Mouse (Mus musculus) gastrocnemius, postnatal 4 days (tissue): Measurements from ENCODE around the gene Farp1. TPM values are rescaled to one million over a fixed set of nuclear protein-coding genes. Genes with fewer than 3 reads are reported as not detected.

Source experiments
- DNase-seq, 2 experiments: peaks; one replicate each; pipeline ENCODE4 v3.0.0; 2021 to 2022; ENCODE audit warnings: low spot score in 2 of 2, mixed read lengths in 2 of 2
- total RNA-seq, 2 experiments: library from RNA; stranded (reverse); gene quantifications; 2 replicates each; pipeline ENCODE4 v1.2.3; 2021

Farp1 gene
- total RNA-seq, 2 experiments from 2014 or later = 64.2 to 65.8 TPM

DNA sequence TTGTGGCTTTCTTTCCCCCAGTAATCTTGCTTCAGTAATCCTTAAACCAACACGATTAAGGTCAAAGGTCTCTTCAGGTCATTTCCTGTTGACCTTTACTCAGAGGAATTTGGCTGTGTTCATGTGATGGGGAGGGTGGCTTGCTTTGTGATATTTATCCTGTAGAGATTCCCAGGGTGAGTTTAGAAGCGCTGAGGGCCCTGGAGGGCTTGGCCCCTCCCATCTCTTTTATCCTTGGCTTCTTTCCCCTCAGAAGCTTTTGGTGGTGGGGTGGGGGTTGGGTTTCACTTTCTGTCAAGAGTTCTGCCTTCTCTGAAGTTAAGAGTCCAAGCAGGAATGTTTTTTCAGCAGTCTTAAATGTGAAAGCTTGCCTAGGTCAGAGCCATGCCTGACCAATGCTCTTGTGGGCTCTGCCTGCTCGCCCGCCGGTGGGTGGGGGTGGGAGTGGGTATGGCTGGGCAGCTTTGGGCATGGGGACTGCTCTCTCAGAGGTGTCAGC lies 18.1 kb downstream of the Farp1 start:
- no peak for DNase-seq

DNA sequence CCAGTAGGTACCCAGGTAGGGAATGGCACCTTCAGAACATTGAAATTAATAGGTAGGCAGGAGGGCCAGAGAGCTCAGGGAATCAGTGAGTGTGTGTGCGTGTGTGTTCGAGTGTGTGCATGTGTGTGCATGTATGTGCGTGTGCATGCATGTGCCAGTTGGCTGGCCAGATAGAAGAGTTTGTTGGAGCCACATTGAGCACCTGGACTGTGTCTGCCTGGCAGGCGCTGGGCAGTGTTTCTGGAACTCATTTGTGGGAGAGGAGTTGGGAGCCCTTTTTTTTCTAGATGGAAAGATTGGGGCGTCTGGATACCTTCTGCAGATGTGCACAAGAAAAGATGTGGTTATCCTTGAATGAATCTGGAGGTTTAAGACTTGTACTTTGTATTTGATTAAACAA lies 19.1 kb downstream of the Farp1 start:
- DNase-seq = no peak

DNA sequence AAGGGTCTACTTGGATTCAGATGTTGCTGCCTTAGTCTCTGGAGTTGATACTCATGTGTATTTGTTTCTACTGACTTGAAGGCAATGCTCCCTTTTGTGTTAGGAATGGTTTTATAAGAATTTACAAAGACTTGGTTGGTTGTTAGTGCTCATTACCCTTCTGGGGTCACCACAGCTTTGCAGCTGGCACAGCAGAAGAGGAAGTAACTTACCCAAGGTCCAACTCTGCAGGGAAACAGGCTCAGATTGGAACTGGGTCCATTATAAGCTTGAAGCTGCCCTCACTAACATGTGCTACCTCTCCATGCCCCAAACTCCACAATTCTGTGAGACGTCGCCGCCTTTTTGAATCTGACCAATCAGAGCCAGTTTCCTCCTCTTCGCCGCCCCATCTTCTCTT lies 22.8 kb downstream of the Farp1 start:
- DNase-seq = no peak

DNA sequence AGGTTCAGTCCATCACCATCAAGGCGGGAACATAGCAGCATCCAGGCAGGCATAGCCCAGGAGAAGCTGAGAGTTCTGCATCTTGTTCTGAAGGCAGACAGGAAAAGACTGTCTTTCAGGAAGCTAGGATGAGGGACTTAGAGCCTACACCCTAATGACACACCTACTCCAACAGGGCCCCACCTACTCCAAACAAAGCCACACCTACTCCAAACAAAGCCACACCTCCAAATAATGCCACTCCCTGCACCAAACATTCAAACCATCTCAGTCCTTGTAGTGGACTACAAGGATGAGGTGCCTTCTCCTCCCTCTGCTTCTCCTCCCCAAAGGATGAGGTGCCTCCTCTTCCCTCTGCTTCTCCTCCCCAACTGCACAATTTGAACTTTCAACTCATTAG lies 23.5 kb downstream of the Farp1 start:
- no peak for DNase-seq

DNA sequence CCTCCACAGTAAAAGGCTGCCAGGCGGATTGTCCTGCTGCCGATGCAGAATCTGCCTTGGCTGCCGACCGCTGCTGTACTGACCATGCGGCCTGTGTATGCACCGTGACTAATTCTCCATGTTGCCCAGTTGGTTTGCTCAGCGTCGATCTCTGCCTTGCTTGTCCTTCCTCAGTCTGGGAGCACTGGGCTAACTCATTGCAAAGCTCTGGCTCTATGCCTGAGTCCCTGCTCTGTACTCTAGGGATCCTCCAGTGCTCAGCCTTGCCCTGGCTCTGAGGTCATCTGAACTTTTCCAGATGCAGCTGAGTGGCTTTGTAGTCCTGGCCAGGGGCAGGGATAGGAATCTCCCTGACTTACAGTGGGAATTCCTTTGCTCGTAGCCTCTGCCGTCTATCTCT lies 24.3 kb downstream of the Farp1 start:
- peak; percentile 33 to 77 for DNase-seq

DNA sequence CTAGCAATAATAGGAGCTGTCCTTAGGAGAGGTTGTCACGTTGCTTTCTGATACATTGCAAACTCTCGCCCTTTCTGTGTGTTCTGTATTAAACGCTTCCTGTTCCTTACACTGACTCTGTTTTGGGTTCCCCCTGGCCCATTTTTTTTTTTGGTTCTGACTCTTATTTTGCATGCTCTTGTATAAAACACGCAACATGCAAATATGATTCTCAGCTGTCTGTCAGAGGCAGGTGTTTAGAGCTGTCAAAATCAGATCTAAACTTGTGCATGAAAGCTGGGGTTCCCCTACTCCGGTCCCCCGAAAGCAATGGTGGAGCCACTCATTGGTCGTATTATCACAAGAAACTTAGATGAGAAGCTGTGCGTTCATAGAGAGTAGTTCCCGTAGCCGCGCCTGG lies 25.5 kb downstream of the Farp1 start:
- no peak for DNase-seq

DNA sequence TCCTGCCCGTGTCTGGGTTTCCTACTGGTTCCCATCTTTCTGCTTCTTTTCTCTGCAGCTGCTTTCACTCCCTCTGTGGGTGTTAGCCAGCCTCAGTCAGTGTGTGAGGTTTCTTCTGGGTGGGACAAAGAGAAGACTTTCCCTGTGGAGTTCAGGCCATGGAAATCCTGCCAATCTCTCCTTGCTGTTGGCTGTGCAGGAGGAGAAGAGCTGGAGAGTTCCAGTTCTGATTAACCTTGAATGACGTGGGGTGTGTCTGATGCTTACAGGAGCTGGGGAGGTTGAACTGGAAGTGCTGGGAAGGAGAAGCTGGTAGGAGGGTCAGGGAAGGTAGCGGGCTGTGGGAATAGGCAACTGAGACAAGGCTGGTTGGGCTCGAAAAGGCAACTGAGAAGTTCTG lies 26.7 kb downstream of the Farp1 start:
- peak; percentile 29 to 57 for DNase-seq

DNA sequence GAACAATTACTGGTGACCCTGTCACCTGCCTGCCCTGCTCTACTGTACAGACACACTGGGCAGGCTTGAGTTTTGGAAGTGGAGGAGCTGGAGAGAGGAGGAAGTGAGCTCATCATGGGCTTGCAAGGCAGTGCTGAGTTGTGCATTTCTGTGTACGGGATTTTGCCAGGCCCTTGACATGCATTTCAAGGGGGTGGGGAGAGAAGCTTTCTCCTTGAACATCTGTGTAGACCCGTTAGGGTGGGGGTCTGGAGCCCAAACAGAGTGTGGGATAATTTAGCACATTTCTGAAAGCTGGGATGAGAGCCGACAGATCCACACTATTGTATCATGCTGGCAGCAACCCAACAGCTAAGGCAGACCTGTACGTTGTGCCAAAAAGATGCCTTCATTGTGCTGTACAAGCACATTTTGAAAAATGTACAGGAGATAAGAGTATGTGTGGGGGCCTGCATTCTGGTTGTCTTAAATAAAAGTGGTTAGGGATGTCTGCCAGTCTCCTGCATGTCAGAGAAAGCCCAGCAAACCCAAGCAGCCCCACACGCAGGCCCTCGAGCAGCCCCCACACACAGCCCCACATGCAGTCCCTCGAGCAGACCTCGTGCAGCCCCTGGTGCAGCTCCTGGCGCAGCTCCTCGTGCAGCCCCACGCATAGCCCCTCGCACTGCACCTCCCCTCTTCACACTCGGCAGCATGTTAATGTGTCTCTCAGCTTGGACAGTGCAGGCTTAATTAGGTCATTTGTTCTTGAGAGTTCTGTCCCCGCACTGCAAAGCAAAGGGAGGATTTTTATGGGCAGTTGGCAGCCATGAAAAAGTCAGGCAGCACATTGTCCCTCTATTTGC lies 27.5 kb downstream of the Farp1 start:
- DNase-seq = peak; percentile 28 to 67

DNA sequence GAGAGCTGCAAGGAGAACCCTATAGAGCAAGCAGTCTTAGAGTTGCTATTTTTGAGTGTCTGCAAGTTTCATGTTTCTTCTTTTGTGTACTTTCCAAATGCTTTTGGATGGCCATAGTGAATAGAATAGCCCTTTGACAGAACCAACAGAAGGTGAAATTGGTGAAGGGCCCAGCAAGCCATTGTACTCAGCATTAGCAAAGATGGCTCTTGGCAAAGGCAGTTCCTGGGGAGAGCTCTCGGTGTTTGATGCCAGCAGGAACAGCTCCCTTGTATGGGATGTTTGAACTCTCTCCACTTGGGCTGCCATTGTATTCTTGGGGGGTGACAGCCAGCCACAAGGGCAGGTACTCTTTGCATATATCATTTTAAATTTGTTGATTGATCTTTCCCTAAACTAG lies 29.7 kb downstream of the Farp1 start:
- no peak for DNase-seq

DNA sequence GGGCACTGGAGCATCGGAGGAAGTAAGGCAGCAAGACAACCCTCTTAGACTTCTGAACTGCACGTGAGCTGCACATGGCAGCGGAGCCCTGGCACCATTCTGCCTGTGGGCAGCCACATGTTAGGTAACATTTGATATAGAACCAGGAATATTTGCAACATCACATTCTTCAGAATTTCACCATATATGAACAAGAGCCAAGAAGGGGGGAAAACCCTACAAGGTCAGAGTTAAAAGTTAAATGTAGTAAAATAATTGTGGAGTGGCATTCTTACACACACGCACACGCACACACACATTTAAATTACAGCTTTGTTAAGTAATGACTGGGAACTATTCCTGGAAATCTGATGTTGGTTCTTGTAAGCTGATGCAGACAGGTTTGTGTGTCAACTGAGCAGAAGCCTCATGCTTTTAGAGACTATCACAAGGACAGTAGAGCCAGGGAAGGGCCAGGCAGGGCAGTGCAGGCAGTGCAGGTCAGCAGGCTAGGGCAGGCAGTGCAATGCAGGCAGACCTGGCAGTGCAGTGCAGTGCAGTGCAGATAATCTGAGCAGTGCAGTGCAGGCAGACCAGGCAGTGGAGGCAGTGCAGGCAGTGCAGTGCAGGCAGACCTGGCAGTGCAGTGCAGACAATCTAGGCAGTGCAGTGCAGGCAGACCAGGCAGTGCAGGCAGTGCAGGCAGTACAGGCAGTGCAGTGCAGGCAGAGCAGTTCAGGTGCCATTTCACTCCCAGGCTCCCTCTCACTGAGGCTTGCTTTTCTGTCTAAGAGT lies 38.3 kb downstream of the Farp1 start:
- DNase-seq = no peak

DNA sequence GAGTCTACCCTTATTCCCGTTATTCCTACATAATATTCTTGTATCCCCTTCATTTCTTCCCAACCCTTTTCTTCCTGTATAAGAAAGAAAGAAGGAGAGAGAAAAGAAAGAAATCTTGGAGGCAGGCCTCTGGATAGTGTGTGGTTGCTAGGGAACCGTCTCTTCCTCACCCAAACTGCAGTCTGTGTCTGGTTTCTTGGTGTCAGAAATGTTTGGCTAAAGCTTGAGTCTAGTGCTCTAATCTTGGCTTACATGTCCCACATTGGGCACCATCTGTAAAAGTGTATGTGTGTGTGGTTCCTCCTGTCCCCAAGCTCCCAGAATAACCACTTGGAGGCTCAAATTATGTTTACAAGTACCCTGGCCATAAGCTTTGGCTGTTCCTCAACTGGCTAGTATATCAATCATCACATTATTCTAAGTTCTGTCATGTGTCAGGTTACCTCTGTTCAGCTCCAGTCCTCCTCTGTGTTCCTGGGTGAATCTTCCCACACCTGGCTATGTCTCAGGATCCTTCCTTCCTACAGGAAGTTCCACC lies 39.3 kb downstream of the Farp1 start:
- no peak for DNase-seq

DNA sequence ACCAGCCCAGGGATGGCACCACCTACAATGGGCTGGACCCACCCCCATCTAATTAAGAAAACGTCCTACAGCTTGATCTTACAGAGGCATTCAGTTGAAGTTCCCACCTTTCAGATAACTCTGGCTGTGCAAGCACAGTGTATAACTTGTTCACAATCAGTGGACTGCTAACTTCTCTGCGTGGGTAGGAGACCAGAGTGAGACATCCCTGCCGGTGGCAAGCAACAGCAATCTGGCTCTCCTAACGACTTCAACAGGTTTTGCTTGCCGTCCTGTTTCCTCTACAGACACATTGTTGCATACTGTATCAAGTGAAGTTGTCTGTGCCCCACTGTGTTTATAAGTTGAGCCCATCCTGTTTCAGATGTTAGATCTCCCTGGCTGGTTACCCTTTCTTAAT lies 45.7 kb downstream of the Farp1 start:
- no peak for DNase-seq

DNA sequence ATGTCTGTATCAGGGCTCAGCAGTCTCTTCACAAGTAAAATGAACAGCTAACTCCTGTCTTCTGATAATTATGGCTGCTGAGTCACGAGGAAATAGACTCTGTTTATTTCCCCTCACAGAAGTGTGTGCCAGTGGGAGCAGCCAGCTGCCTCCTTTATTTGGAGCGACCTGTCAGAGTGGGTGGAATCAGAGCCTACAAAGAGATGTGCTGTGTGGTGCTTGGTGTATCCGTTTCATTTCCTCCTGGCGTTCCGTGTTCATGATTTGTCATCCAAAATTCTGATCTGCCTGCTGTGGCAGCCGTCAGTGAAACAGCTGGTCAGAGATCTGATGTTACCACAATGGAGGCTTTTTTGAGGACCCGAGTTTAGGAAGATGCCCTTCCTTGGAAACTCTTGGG lies 47.3 kb downstream of the Farp1 start:
- peak in 1 of 2 experiments; percentile 27 for DNase-seq

DNA sequence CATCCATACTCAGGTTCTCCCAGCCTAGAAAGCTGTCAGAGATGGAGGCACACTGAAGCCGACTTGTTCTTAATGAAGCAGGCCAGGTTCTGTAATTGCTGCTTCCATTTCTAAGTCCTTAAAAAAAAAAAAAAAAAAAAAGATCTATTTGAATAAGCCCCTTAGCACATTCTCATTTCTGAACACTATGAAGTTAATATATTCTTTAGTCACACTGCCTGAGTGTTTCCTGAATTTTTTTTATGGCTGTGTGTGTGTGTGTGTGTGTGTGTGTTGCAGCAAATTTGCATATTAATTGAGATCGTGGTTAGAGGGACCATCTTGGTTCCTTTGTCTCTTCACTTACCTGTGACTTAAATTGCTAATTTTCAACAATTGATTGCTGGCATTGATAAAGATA lies 47.8 kb downstream of the Farp1 start:
- no peak for DNase-seq

DNA sequence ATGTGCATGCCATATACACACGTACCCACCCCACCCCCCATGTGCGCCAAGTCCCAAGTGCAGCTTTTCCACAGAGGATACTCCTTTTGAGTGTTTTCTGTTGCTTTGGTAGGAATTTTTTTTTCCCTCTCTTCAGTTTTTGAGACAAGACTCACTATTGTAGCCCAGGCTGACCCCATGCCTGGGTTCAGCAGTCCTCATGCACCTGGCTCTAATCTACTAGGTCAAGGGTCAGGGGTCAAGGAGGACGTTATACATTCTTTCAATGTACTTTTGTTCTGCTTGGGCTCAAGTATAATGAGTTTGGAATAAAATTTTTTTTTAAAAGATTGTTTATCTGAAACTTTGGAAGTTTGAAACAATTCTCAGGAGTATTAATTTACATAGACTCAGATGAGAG lies 48.4 kb downstream of the Farp1 start:
- no peak for DNase-seq

DNA sequence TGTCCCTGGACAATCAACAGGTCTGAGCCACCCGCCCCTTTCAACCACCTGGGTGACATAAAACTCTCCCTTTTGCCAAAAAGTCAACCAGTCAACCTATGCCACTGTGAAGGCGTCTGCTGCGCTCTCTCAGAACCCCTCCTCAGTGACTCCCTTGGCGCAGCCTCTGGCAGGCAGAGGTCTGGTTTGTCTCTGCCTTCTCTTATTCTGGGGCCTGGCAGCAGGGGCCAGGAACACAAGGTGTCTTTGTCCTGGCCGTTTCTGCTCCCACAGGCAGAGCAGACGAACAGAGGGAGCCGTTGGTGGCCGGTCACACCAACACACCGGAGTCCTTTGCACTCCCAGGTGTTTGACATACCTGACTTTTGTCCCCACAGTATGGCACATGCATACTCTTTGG lies 57.5 kb downstream of the Farp1 start:
- DNase-seq = no peak

DNA sequence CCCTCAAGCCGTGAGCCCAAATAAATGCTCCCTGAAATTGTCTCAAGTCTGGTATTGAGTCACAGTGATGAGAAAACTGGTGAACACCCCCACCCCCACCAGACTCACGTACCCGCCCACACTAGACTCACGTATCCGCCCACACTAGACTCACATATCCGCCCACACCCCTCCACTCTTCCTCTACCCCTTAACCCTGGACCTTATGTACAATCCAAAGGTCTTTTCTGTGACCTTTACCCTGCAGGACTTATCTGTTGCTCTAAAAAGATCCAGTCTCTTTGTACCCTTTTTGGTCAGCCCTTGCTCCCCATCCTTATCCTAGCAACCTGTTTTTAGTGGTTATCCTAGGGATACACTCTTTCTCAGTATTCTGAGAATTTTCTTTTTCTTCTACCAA lies 58.9 kb downstream of the Farp1 start:
- no peak for DNase-seq

DNA sequence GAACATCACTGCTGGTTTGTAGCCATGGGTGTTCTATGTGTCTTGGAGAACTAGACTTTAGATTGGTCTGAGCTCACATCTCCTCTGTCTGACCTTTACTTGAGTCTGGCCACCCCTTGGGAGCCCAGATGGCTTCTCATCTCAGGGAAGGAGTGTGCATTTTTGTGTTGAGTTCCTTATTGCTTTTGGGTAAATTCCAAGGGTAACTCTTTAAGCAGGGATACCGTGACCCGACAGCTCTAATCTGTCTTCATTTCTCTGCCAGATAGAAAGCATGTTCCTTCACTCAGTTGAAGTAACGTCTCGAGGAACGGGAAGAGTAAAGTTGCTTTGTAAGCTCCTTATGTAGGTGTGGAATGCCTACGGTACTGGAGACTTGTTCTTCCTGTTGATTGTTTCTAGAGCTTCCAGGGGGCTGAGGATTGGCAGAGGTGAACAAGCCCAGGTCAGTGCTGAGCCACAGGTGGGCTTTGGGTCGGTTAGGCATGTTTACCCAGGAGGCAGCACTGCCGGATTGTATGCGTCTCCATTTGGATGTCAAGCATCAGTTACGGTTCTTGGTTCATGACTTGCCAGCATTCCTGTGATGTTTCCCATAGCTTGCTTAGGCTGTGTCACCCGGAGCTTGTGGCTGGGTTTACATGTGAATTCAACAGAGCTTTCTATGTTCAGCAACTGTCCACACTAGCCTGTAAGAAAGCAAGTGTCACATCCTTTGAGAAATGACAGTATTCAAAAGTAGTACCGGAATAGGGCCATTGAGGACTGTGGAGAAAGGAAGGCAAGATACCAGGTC lies 62.8 kb downstream of the Farp1 start:
- DNase-seq = no peak

DNA sequence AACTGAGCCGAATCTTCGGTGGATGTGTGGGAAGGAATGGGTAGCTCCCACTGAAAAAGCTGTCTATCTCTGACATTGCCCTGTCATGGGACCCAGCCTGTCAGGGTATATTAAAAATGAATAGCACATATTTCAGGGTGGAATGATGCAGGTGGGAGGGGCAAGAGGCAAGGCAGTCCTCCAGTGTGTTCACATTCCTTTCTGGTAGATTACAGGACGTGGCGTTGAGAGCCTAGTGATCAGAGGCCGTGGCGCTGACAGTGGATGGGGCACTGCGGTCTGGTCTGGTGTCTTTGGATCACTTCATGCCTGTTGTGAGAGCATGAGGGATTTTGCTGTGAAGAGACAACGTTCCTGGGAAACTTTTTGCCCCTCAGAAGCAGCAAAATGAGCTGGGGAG lies 64.1 kb downstream of the Farp1 start:
- DNase-seq = no peak

DNA sequence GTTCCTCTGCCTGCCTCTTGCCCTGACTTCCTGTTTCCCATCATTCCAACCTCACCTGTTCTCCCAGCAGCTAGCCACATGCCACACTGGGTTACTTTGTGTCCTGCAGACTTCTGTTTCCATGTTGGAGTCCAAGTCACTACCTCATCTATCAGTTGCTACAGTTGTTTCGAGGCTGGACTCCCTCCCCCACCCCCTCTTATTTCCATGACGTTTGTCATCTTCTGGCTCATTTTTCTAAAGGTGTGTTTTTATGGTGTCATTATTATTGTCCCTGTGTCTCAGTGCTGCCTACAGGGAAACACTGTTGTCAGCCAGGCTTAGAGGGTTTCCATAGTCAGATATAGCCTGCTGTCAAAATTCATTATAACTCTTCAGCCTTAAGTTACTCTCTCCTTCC lies 64.9 kb downstream of the Farp1 start:
- no peak for DNase-seq

DNA sequence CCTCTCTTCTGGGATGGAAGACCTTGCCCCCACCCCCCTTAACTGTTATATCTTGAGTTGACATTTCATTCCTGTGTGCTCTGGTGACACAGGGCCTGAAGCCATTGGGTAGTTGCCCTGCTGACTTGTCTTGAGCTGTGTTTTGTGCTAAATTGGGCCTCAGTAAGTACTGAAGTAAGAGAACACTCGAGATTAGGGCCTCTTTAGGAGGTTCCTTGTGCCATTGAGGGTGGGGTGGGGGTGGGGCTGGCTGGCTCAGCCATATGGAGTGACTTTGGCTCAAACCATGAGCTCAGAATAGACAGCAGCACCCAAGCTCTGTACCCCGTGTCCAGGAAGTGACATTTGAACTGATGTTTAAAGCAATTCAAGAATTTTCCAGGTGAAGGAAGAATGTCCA lies 65.8 kb downstream of the Farp1 start:
- no peak for DNase-seq
